Mouse (Mus musculus): ENCODE results near the gene Parp6.

Parp6 gene

DNA sequence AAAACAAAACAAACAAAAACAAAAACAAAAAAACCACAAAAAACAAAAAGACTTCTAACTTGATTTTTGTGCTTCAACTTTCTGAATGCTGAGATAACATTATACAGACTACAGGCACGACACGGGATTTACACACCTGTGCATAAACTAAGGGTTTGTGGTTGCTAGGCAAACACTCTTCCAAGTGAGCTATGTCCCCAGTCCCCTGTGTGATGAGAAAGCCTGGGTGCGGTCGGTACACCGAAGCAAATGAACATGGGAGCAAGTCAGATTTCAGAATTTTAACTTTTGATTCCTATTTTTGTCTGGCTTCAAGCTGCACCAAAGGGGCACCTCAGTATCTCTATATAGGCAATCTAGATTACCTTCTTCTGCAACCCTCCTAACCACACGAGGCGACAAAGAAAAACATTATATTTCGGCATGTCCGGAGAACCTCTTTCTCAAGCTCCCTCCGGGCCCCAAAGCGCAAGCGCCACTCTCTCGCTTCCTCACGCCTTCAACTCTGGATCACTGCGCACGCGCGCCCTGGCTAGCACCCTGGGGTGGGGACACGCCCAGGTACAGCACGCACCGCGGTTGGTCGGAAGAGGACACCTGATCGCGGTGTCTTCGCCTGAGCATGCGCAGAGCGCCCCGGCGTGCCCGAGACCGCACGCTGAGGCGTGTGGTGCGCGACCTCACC, at the start of gene Parp6:
Gene Parp6 (plus strand): TSS at position 663 of the 685 bp plus-strand sequence.
- DNase-seq: peak; percentile 100

DNA sequence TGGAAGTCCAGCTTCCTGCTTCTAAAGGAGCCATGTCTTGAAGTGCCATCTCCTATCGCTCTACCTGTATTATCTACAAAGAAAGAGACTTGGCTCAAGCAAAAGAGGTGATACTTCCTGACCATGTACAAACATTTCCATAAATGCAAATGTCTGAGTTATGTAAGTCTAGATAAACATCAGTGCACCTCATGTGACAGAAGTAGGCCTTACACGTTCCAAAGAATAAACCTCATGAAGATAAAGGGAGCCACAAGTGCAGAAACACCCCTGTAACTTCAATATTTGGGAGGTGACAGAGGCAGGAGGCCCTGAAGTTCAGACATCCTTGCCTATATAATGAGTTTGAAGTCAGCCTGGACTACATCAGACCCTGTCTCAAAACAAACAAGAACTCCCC, 45.2 kb upstream of the Parp6 start:
- DNase-seq: no peak

DNA sequence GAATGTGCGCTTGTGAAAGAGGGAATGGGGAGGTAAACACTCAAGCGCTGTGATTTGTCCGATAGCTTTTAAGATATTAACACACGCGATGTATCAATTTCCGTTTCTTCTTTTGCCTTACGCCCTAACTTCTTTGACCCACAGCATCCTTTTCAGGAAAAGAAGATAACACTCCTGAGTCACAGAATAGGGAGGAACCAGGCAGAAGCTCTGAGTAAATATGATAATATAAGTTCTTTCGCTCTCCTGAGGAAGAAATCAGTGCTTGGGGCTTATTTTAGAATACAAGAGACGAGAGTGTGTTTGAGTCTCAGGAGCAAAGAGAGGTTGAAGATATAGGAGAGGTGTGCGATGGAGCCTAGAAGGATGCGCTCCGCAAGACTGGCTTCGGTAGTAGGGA, 39.7 kb upstream of the Parp6 start:
- DNase-seq: no peak

DNA sequence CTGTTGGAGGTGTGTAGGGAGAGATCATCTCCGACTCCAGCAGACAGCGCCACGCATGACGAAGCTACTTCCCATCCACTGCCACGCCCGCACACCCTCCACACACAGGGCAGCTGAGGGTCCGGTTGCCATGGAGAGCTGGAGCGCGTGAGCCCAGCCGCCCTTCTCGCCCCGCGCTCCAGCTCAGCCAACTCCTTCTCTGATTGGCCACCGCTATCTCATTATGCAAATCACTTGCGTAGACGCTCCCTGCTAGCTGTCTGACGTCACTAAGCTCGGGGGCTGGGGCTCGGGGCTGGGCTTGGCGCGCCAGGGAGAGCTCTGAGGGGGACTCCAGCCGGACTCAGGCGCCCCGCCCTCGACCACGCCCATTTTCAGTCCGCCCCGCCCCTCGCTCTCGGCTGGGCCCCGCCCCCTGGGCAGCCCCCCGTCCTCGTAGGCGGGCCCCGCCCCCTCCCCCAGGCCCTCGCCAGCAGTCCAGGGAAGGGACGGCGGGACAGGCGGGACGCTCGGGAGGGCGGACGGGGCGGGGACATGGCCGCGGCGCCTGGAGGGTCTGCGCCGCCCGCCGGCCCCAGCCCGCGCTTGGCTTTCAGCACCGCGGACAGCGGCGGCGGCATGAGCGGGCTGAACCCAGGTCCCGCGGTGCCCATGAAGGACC, 39.1 kb upstream of the Parp6 start, which contains the start of gene Celf6:
Gene Celf6 (plus strand): TSS at position 74 of the 661 bp plus-strand sequence.
- peak; percentile 90 for DNase-seq

DNA sequence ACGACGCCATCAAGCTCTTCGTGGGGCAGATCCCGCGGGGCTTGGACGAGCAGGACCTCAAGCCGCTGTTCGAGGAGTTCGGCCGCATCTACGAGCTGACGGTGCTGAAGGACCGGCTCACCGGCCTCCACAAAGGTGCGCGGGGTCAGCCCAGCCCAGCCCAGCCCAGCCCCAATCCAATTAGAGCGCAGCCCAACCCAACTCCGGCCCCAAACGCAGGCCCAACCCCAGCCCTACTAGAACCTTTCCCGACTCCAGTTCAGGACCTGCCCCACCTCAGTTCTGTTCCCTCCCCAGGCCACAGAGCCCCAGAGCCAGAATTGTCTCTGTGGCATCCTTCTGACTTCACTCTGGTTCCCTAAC, 38.6 kb upstream of the Parp6 start:
- DNase-seq: no peak

DNA sequence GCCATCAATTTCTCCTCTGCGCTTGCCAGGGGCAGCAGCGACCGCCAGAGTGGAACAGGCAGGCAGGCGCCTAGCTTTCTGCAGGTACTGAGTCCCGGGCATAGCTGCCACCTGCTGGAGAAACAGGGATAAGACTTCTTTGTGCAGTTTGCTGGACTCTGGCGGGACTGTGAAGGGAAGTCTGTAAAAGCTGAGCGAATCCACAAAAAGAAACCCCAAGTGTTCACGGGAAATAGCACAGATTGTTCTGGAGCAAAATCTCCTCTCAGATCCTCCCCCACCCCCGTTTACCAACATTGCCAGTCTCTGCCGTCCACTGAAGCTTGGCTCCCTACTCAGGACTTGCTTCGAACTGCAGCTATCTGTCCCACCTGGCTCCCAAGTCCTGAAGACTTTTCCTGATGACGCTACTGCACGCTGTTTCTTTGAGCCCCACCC, 32.2 kb upstream of the Parp6 start:
- peak; percentile 76 for DNase-seq

DNA sequence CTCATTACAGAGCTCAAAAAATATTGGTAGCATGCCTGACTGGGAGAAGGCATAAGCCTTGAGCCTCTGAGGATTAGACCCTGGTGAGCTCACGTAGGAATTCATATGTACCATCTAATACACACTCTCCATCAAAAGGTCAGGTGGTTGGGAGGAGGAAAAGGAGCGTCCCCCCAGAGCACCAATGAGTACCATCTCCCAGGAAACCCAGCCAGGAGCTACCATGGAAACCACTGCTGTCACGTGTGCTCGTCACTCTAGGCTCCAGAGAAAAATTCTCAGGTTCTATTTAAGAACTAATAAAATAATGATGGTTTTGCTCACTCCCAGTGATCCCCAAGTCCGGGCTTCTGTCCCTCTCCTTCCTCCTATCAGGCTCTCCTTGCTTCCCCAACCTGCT, 28.8 kb upstream of the Parp6 start:
- peak; percentile 36 for DNase-seq

DNA sequence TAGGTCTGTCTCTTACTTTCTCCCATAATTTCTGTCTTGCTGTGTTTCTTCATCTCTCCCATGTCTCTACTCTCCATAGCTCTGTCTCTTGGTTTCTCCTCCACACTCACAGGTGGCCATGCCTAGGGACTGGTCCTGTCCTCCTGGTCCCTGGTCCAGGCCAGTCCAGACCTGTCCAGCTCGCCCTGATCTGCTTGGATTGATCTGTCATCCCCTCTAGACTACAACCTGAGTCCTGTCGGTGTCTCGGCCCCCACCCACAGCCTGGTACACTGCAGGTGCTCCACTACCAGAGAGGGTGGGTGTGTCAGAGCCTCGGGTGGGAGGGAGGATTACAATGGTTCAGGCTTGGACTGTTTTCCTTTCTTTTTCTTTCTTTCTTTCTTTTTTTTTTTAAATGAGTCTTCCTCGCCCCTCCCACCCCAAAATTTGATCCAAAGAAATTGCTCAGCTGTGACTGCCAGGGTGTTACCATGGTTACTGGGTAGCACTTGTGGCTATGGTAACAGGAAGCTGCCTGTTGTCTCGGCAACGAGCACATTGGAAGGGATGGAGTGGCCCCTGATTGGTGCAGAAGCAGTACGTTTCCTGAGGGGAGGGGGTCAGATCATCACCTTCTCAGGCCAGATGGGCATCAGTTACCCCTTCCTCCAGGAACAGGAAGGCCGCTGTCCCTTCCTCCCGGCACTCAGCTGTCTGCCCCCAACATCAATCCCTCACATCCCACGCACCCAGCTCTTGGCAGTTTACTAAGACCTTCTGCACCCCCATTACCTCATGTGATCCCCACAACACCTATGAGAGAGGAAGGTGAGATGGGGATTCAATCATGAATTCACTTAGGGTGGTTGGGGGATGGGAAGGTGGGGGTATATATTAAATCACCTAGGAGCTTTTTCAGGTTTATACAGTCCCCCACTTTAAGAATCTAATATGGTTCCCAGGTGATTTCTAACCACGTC, 28.1 kb upstream of the Parp6 start:
- DNase-seq: peak; percentile 64

DNA sequence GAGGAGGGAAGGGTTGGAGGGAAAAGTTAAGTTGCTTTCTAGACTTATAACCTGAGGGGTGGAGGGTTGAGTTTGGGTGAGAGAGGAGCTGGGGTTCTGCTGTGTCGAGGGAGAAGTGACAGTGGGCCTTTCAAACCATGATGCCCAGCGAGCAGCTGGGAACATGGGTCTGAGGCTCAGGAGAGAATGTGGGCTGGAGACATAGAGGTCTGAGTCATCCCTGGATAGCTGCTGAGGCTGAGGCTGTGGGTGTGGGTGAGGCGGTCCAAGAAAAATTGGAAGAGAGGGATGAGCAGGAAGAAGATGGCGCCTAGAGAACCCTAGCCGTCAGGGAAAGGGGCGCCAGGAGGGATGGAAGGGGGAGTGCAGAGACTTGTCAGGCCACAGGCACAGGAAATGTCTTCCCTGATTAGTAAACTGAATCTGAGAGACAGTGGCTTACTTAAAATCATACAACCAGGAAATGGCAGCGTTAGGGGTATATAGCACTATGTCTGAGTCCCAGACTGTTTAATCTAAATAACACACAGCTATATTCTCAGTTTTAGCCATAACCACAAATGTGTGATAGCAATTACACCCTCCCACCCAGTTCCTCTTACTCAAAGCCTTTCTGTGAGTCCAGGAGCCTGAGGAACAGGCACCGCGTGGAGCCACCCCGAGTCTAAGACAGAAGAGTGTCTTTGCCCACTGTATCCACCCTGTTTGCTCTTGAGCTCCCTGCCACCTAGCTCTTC, 27.2 kb upstream of the Parp6 start:
- peak; percentile 30 for DNase-seq

DNA sequence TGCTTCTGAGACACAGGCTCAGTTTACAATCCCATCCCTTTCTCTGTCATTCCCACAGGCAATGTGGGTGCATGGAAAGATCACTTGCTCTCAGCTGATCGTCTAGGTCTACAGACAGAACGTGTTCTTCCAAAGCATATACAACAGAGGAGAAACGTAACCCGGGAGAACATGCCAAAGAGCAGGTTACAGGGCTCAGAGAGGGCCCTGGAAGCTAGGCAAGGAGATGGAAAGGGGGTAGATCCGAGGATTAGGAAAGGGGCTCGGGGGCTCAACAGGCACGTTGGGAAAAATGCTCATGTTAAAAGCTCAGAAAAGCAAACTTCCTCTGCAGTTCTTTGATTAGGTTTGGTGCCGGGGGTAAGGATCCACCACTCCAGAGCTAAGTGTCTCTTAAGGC, 15.4 kb upstream of the Parp6 start:
- no peak for DNase-seq

DNA sequence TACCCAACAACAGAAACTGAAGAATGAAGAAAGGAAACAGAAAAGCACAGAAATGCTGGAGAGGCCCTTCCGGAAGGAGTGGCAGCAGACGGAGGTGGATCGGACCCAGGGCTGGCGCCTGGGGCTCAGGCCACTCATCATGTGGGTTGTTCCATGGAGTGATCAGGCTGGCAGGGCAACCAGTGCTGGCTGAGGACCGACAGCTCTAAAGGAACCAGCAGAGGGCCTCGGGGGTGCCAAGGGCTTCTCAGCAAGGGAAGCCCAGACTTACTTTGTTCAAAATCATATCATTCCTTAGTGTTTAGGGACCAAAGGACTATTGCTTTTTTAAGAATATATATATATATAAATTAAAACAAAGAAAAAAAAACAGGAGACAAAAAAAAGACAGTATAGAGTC, 11.1 kb upstream of the Parp6 start:
- no peak for DNase-seq

DNA sequence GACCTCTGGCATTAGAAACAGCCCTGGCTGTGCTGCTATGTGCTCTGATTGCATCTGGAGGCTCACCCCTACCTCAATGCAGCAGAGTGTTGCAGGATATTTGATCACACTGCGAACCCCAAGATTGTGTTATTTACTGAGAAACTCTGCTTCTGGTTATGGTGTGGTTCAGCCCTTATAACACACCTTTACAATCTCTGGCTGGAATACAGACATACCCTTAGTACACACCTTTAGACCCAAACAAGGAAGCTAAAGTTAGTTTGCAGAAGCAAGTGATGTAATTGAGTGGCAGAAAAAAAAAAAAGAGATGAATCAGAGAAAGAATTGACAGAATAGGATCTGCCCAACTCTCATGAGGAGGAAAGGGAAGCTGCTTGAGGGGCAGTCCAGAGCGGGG, 6.1 kb upstream of the Parp6 start:
- no peak for DNase-seq

DNA sequence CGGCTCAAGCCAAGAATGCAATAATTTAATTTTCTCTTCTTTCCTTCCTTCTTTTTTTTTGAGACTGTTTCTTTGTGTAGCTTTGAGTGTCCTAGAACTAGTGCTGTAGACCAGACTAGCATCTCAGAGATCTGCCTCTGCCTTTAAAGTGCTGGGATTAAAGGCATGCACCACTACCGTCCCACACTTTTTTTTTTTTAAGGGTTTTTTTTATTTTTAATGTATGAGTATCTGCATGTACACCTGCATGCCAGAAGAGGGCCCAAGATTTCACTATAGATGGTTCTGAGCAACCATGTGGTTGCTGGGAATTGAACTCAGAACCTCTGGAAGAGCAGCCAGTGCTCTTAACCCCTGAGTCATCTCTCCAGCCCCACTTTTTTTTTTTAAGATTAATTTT, 1.3 kb upstream of the Parp6 start:
- DNase-seq: no peak

DNA sequence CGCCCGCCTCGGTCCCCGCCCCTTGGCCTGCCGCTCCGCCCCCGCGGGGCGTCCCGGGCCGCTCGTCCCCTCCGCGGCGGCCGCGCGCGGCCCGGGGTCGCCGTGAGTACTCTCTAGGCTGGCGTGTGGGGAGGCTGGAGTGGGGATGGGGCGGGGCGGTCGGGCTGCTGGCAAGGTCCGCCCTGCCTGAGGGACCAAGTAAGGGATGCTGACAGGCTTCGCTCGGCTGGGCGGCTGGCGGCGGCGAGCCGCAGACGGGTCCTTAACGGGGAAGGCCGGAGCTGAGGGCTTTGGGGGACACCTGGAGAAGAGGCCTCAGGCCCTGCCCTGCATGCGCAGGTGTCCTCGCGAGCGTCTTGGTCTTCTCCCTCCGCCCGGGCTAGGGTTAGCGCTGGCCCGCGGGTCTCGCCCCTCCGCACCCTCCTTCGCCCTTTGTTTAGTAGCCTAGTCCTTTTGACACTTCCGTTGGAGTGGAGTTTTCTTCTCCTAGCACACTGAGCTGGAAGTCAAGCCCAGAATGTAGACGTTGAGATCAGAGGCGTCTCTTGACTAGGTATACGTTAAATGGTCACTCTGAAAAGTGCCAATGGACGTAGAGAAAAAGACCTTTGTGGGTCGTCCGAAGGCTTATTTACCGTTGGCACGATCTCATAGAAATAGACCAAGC, 356 bp downstream of the Parp6 start:
- DNase-seq: no peak

DNA sequence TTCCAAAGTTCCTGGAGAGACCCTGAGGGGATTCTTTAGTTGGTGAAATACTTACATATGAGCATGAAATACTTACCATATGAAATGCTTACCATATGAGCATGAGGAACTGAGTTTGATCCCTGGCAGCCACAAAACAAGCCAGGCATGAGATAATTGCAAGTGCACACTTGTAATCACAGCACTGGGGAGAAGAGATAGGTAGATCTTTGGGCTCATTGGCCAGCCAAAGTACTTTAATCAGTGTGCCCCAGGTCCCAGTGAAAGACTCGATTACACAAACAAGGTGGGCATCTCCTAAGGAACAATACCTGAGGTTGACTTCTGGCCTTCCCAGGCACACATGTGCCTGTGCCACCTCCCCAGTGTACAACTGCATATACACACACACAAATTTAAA, 21.3 kb downstream of the Parp6 start:
- no peak for DNase-seq

DNA sequence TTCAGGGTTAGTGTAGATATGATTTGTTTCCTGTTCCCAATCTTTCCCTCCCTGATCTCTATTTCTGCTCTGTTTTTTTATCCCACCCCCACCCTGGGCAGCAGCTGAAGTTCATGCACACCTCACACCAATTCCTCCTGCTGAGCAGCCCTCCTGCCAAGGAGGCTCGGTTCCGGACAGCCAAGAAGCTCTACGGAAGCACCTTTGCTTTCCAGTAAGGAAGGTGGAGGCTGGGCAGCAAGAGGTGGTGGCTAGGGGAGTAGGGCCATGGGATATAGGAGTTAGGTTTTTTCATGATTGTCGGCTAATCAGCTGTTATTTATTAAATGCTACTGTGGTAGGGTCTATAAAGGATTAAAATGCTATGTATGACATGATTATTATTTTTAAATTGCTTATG, 22.9 kb downstream of the Parp6 start:
- no peak for DNase-seq

DNA sequence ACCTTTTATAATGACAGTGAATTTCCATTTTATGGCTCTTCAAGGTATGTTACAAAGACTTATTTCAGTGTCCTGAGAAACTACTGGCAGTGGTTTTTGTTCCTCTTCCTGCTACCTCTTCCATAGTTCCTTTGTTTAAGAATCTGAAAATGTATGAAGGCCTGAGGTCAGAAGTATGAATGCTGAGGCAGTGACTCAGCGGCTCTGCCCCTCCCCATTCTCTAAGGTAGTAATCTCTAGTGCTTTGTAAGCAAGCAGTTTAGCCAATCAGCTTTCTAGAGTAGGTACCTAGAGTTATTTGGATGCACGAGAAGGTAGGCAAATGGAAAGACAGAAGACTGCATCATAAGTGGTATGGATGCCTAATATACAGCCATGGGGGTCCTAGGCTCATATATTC, 24.2 kb downstream of the Parp6 start:
- DNase-seq: no peak

DNA sequence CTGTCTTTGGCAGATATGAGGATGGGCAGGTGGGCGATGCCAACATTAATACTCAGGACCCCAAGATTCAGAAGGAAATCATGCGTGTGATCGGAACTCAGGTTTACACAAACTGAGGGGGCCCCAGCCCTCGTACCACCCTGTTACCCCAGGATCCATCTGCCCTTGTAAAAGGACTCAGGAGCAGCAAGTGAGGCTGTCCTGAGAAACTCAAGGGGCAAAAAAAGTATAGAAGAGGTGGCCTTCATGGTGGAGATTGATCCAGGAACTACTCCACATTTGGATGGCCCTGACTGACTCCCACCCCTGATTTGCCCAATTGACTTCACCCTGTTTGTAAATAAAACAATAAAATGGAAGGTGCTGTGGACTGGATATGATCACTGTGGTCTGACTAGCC, 32.8 kb downstream of the Parp6 start:
- DNase-seq: no peak

DNA sequence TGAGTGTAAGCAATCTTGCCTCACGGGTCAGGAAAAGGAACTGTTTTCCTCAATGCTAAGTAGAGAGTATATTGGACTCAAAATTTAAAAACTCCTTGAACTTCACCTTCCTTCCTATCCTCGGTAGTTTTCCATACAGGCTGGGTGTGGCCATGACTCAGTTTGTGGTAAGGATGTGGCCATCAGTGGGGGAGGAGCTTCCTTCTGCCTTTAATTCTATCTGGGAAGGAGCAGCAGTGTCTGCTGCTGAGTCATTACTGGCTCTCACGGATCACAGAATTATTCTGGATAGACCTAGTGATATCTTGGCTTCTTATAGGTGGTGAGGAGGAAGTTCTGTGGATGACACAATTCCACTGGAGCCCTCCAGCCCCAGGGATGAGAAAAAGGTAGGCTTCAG, 36.3 kb downstream of the Parp6 start:
- DNase-seq: no peak

DNA sequence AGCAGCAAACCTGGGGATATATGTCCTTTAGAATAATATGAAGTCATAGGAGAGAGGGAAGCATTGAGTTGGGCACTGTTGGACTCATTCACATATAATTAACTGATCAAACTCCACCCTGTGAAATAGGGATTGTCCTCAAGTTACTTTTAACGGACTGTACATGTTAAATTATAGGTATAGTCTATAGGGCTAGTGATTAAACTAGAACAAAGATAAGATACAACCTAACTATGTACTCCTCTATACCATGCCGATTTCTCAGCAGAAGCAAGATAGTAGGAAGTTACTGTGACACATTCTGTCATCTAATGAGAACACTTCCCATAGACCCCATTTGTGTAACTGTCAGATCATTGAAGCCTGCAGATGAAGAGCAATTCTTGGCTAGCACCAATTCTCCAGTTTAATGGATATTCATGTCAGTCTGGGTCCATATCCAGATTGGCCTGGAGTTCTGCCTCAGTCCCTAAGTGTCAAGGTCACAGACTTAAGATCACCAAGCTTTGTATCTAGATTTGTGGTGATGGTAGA, 37.4 kb downstream of the Parp6 start:
- DNase-seq: no peak

DNA sequence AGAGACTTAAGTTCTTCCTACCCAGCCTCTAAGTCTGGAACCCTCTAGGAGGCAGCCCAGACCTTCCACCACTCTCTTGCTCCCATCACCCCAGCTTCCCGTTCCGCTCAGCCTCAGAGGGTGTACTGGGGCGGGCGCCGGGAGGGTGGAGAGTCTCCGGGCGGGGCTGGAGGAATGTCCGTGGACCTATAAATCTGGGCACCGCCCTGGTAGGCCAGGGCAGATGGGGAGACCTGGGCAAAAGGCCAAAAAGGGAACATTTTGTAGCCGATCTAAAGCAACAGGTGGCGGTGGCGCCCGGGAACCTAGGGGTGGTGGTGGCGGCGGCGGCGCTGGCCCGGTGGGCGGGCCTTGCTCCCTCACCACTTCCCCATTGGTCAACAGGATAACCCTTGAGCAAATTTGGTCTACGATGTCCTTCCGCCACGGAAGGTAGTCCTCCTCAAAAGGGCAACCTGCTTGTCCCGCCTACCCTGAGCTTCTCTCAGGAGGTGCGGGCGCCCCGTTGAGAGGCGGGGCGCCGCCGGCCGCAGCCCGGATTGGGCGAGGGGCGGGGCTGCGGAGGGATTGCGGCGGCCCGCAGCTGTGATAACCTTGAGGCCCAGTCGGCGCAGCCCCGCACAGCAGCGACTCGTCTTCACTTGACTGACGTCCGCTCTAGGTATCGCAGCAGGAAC, 39.0 kb downstream of the Parp6 start, which contains the start of gene Pkm:
Gene Pkm (plus strand): TSS at position 411 of the 677 bp plus-strand sequence.
- DNase-seq: peak; percentile 96

All from right cerebral cortex, postnatal 14 days (tissue).